In genomic region chr8:110859651-110860501, GRCm38 (mm10) we compare ENCODE assay signal across 10 mouse cellular contexts. TPM values are rescaled to one million over a fixed set of nuclear protein-coding genes. Genes with fewer than 3 reads are reported as not detected.
DNase-seq lines count a peak whose midpoint lies in the region; TF ChIP-seq lines count a peak whose summit lies in the region.
"Had no signal": no experiment of that assay in that cellular context is flagged by ENCODE, and none has a peak within 500 bp of the region (broad histone marks: within the 10 kb centered on the region; RNA-seq: fewer than 3 reads in every experiment).

No protein-coding gene starts in this region.

- intact Hi-C loops in gastrocnemius, adult 2 months (cut with DNase I): no loop called here
- intact Hi-C loops in gastrocnemius, postnatal 36 days (cut with DNase I): no loop called here
- intact Hi-C loops in heart, postnatal 14 days (cut with DNase I): loop anchor here (5.0 kb wide), 1 partner anchor 122 kb away; no protein-coding TSS in a partner anchor

- no peak for TF ChIP-seq POLR2A in spleen, adult 2 months (IDR thresholded peaks at IDR 0.05; ENCODE audit: low read depth, low read length)

- H3K36me3 ChIP-seq in spleen, adult 2 months (ENCODE audit: control insufficient read depth, insufficient read depth, low read length): peaks cover 37% of the 10 kb centered on the region

- H3K4me1 ChIP-seq in spleen, adult 2 months (ENCODE audit: control insufficient read depth, insufficient read depth, insufficient read length): no peaks in the 10 kb centered on the region
- H3K4me1 ChIP-seq: hindbrain, embryonic 10.5 days; liver, embryonic 13.5 days had no signal

- H3K27ac ChIP-seq in gastrocnemius, adult 2 months: no peak overlapping the region
- H3K27ac ChIP-seq in spleen, adult 2 months (ENCODE audit: insufficient read depth, low read length): no peak overlapping the region
- H3K27ac ChIP-seq: hindbrain, embryonic 10.5 days; liver, embryonic 13.5 days had no signal

- DNase-seq in gastrocnemius, adult 2 months: no peak
- DNase-seq in gastrocnemius, postnatal 36 days: no peak
- peak; percentile 14 to 35 for DNase-seq in spleen, adult 2 months (ENCODE audit: low read depth in 1 of 2, low spot score in 2 of 2)
- DNase-seq in spleen, postnatal 4 days (ENCODE audit: low spot score in 2 of 2): no peak
- peak; percentile 23 for DNase-seq in embryo, embryonic 11 days
- no peak for DNase-seq in ovary, postnatal 36 days (ENCODE audit: low spot score)
- no peak for DNase-seq in heart, postnatal 14 days
- DNase-seq in kidney, postnatal 25 days: no peak
- DNase-seq: liver, embryonic 13.5 days had no signal

- no peaks in the 10 kb centered on the region for H3K27me3 ChIP-seq in spleen, adult 2 months (ENCODE audit: control insufficient read depth, insufficient read depth, low read length)
- H3K27me3 ChIP-seq: liver, embryonic 13.5 days had no signal

- peak overlapping the region; percentile 40 for H3K4me3 ChIP-seq in gastrocnemius, adult 2 months
- H3K4me3 ChIP-seq in spleen, adult 2 months (ENCODE audit: extremely low read depth, insufficient read depth, insufficient read length): no peak overlapping the region
- H3K4me3 ChIP-seq: hindbrain, embryonic 10.5 days; liver, embryonic 13.5 days had no signal

- 42% methylated on average over 7 of the region's 7 CpGs for WGBS in spleen, adult 2 months

- peak; percentile 59 for TF ChIP-seq CTCF in gastrocnemius, adult 2 months (IDR thresholded peaks at IDR 0.05)
- TF ChIP-seq CTCF in spleen, adult 2 months (IDR thresholded peaks at IDR 0.05; ENCODE audit: extremely low read depth, insufficient read depth, insufficient read length, insufficient replicate concordance): peak; percentile 49; the same call in 1 of the 2 replicates

RNA-seq across cellular contexts. Expression of gene Sf3b3, which starts 13.3 kb away (rescaled TPM):
- 10 to 100 TPM; 16.9 to 19.7 TPM for total RNA-seq in gastrocnemius, adult 2 months (2021)
- 10 to 100 TPM; 16.5 to 18.5 TPM for total RNA-seq in gastrocnemius, postnatal 36 days (2021)
- polyA plus RNA-seq in spleen, adult 2 months (2012; rRNA removed): 30.5 and 31.0 TPM in 2 replicates
- total RNA-seq in heart, postnatal 14 days (2021): 10 to 100 TPM; 42.6 to 49.2 TPM

RNA-seq across cellular contexts. Expression of gene Cog4, which starts 13.5 kb away (rescaled TPM):
- total RNA-seq in gastrocnemius, adult 2 months (2021): 10 to 100 TPM; 60.3 to 64.2 TPM
- 10 to 100 TPM; 57.2 to 59.1 TPM for total RNA-seq in gastrocnemius, postnatal 36 days (2021)
- 15.9 and 16.6 TPM in 2 replicates for polyA plus RNA-seq in spleen, adult 2 months (2012; rRNA removed)
- total RNA-seq in heart, postnatal 14 days (2021): 10 to 100 TPM; 63.5 to 67.0 TPM

RNA-seq across cellular contexts. Expression of gene Fuk, which starts 42.4 kb away (rescaled TPM):
- total RNA-seq in gastrocnemius, adult 2 months (2021): 1 to 10 TPM; 4.4 TPM
- 1 to 10 TPM; 3.2 to 3.8 TPM for total RNA-seq in gastrocnemius, postnatal 36 days (2021)
- 12.9 and 15.6 TPM in 2 replicates for polyA plus RNA-seq in spleen, adult 2 months (2012; rRNA removed)
- total RNA-seq in heart, postnatal 14 days (2021): 1 to 10 TPM; 6.2 to 6.3 TPM

RNA-seq across cellular contexts. Expression of gene Il34, which starts 54.2 kb away (rescaled TPM):
- total RNA-seq in gastrocnemius, adult 2 months (2021): 1 to 10 TPM; 5.2 TPM
- 1 to 10 TPM; 4.8 TPM for total RNA-seq in gastrocnemius, postnatal 36 days (2021)
- polyA plus RNA-seq in spleen, adult 2 months (2012; rRNA removed): 36.0 and 38.1 TPM in 2 replicates
- total RNA-seq in heart, postnatal 14 days (2021): 10 to 100 TPM in 1 of 2 experiments, 1 to 10 TPM in 1; 10.0 to 10.1 TPM

RNA-seq across cellular contexts. Expression of gene St3gal2, which starts 59.8 kb away (rescaled TPM):
- total RNA-seq in gastrocnemius, adult 2 months (2021): 10 to 100 TPM; 46.4 to 51.0 TPM
- 10 to 100 TPM; 47.1 to 48.8 TPM for total RNA-seq in gastrocnemius, postnatal 36 days (2021)
- 20.3 and 25.5 TPM in 2 replicates for polyA plus RNA-seq in spleen, adult 2 months (2012; rRNA removed)
- 10 to 100 TPM; 32.6 to 33.0 TPM for total RNA-seq in heart, postnatal 14 days (2021)

Comparison
In these comparisons a context has a peak if more than half of its experiments do, and no peak if none do; other contexts are left out.
1. DNase-seq: peak in spleen, adult 2 months (2 of 2) and embryo, embryonic 11 days (single experiment); none in gastrocnemius, adult 2 months (single experiment), gastrocnemius, postnatal 36 days (0 of 2), spleen, postnatal 4 days (0 of 2), ovary, postnatal 36 days (single experiment), heart, postnatal 14 days (0 of 2) and kidney, postnatal 25 days (0 of 2).